Mouse (Mus musculus) liver, embryonic 16.5 days (tissue): ENCODE data around the gene Kat2b. TPM values are rescaled to one million over a fixed set of nuclear protein-coding genes. Genes with fewer than 3 reads are reported as not detected.
"Not testable (repeated sequence)": the region's sequence is repeated elsewhere in the genome, so short reads cannot be mapped to it uniquely, and the experiment has no call there.

Source experiments
- ATAC-seq: fragments of 200-750 bp; cut with Nextera tagmentation; 2 replicates; pipeline ENCODE4 v1.8.0; 2017; ENCODE audit warnings: low read depth, mild to moderate bottlenecking, moderate number of reproducible peaks, moderate library complexity
- H3K27ac ChIP-seq: fragments of 300-500 bp; sonication (generic); 2 replicates; pipeline ENCODE4 v1.5.1; 2014; ENCODE audit warnings: mild to moderate bottlenecking, low read length
- H3K27me3 ChIP-seq: fragments of 300-500 bp; sonication (generic); 2 replicates; pipeline ENCODE4 v1.6.1; 2014; ENCODE audit warnings: low read depth, low read length, mixed read lengths; ENCODE audit not compliant: control insufficient read depth, insufficient read depth
- H3K36me3 ChIP-seq: fragments of 300-500 bp; sonication (generic); 2 replicates; pipeline ENCODE4 v1.6.1; 2014; ENCODE audit warnings: mild to moderate bottlenecking; ENCODE audit not compliant: control insufficient read depth, insufficient read depth
- H3K4me1 ChIP-seq: fragments of 300-500 bp; sonication (generic); 2 replicates; pipeline ENCODE4 v1.6.1; 2014; ENCODE audit warnings: low read depth, low read length, mixed read lengths; ENCODE audit not compliant: control insufficient read depth
- H3K4me2 ChIP-seq: fragments of 300-500 bp; sonication (generic); 2 replicates; pipeline ENCODE4 v1.6.1; 2014; ENCODE audit warnings: low read depth, low read length, mixed read lengths
- H3K4me3 ChIP-seq: fragments of 300-500 bp; sonication (generic); 2 replicates; pipeline ENCODE4 v1.5.1; 2014; ENCODE audit warnings: low read depth, mild to moderate bottlenecking, low read length
- H3K9ac ChIP-seq: fragments of 300-500 bp; sonication (generic); 2 replicates; pipeline ENCODE4 v1.6.1; 2014; ENCODE audit warnings: low read depth, low read length
- H3K9me3 ChIP-seq: fragments of 300-500 bp; sonication (generic); replicated peaks from 2 replicates; pipeline ENCODE4 v1.6.1; 2016; ENCODE audit warnings: low read length; ENCODE audit not compliant: control insufficient read depth
- WGBS: fragments of 180-500 bp; shearing (Covaris S2); extraction: QIAGEN DNeasy Blood & Tissue Kit; methylation state at CpG from one replicate; pipeline ENCODE4 v1.1.7; 2014; ENCODE audit not compliant: insufficient replicate concordance; 5-methylcytosine and 5-hydroxymethylcytosine counted together
- polyA plus RNA-seq: library from polyadenylated mRNA; unstranded; fragments of >200 nt; fragmentation: Nextera tagmentation; extraction: Ambion mirVana; gene quantifications from 2 replicates; pipeline ENCODE4 v1.2.1, GENCODE M21; 2015

Kat2b gene
- polyA plus RNA-seq, 1 experiment from 2014 or later, result 5.2 TPM

DNA sequence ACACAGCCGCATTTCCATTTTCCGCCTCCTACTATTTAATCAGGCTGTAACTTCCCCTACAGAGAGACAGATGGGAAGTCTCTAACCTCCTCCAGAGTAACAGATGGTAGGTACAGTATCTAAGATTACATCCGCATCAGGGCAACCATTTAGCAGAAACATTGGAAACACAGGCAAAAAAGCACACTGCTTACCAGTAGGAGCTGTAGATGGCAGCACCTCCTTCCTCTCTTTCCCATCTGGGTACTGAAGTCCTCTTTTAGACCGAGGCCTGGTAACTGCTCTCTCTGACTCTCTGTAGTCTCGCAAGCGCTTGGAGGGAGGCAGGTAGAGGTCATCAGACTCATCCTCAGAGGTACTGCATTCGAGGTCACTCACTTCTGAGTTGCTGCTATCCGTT lies 112.1 kb downstream of the Kat2b start:
- H3K9ac ChIP-seq, result no peak overlapping the region
- H3K4me3 ChIP-seq, result no peak overlapping the region
- no peak overlapping the region for H3K4me2 ChIP-seq
- H3K4me1 ChIP-seq, result no peaks in the 10 kb centered on the region
- 79% methylated on average over 8 of the region's 8 CpGs for WGBS
- H3K36me3 ChIP-seq, result peaks cover 63% of the 10 kb centered on the region
- ATAC-seq, result no peak
- H3K9me3 ChIP-seq, result no peaks in the 10 kb centered on the region
- H3K27ac ChIP-seq, result no peak overlapping the region
- no peaks in the 10 kb centered on the region for H3K27me3 ChIP-seq

DNA sequence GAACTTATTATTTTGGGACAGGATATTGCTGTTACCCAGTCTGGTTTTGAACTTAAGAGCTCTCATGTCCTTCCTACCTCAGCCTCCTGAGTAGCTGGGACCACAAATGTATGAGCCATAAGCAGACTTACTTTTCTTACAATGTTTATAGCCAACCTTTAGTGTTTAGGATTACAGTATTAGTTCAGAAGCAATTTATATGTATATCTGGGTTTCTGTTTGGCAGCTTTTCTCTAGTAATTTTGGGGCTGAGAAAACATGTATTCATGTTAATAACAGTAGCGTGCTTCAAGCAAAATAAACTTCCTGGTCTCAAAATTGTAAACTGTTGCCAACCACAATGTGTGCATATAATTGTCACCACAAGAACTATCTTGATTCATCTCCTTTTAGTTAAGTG lies 121.7 kb downstream of the Kat2b start:
- no peak overlapping the region for H3K27ac ChIP-seq

DNA sequence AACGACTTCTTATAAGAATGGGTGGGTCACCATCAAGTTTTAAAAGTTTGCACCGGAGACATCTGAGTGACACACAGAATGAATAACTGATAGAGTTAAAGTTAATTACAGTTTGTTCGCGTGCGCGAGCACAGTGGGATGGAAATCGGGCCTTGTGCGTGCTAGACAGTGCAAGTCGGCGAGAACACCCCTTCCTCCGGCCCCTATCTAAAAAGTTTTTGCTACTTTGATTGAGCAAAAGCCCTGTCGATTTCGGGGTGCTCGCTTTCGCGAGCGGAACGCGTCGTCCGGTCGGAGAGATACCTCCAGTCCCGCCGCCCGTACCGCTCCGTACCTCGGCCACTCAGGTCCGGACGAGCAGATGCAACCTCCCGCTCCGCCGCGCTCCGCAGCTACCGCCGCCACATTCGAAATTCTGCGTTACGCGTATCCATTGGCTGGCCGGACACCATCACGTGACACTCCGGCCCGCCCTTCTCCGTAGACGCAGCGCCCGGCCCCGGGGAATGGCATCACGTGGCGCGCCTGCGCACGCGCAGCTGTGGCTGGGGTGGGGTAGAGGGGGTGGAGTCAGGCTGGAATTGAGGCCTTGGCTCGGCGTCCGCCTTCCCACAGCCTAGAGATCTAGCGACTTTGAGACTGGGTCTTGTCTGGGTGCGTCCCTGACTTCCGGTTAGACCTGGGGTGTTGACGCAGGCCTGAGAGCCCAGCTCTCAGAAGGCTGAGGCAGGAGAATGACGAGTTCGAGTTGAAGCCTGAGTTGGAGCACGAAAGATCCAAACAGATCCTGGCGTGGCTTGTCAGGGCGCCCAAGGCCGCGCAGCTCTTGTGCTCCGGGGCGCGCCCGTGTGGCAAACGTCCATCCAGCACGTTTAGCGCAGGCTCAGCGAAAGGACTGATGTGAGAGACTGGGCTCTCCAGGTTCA lies 122.5 kb downstream of the Kat2b start, which contains the start of gene Sgo1:
Sgo1 (minus strand) TSS at position 457 of the 926 bp plus-strand sequence.
- H3K9me3 ChIP-seq, result no peaks in the 10 kb centered on the region
- peak; percentile 95 for ATAC-seq
- no peaks in the 10 kb centered on the region for H3K27me3 ChIP-seq
- peak within 1 kb of the TSS; percentile 90 for H3K9ac ChIP-seq
- peak within 1 kb of the TSS; percentile 94 for H3K4me2 ChIP-seq
- peak within 1 kb of the TSS; percentile 83 for H3K4me3 ChIP-seq
- peaks cover 11% of the 10 kb centered on the region for H3K4me1 ChIP-seq
- WGBS, result under 1% methylated on average over 78 of the region's 78 CpGs
- peak within 1 kb of the TSS; percentile 98 for H3K27ac ChIP-seq
- peaks cover 22% of the 10 kb centered on the region for H3K36me3 ChIP-seq

More for the DNA sequence above, 121.7 kb downstream of the Kat2b start:
- Histone ChIP-seq H3K4me2 (peak overlapping the region; percentile 68), H3K9me3 (no peaks in the 10 kb centered on the region), H3K4me3 (peak overlapping the region; percentile 83), H3K9ac (peak overlapping the region; percentile 84), H3K27me3 (no peaks in the 10 kb centered on the region), H3K4me1 (peaks cover 11% of the 10 kb centered on the region), H3K36me3 (peaks cover 30% of the 10 kb centered on the region)
- no peak for ATAC-seq
- 4% methylated on average over 1 of the region's 1 CpGs for WGBS

DNA sequence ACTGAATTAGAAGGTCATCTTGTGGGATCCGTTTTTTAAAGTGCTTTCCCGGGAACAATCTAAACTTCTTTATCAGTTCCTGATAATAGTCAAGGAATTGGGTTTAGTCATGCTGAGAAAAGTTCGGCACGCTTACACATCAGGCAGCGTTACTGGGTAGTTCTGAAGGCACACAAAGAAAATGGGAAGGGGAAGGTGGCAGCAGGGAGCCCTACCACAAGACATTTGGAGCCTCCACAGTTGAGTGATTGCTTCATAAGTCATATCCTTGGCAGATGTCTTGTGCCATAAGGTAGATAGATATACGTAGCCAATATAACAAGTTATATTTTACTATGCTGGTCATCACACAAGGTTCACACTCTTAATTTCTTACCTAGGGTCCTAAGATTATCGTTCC lies 123.3 kb downstream of the Kat2b start:
- Histone ChIP-seq H3K36me3 (peaks cover 18% of the 10 kb centered on the region), H3K4me2 (peak overlapping the region; percentile 94), H3K9me3 (no peaks in the 10 kb centered on the region), H3K27me3 (no peaks in the 10 kb centered on the region), H3K27ac (peak overlapping the region; percentile 98), H3K4me1 (peaks cover 11% of the 10 kb centered on the region), H3K4me3 (peak overlapping the region; percentile 83), H3K9ac (peak overlapping the region; percentile 90)
- 14% methylated on average over 7 of the region's 7 CpGs for WGBS
- ATAC-seq, result no peak

DNA sequence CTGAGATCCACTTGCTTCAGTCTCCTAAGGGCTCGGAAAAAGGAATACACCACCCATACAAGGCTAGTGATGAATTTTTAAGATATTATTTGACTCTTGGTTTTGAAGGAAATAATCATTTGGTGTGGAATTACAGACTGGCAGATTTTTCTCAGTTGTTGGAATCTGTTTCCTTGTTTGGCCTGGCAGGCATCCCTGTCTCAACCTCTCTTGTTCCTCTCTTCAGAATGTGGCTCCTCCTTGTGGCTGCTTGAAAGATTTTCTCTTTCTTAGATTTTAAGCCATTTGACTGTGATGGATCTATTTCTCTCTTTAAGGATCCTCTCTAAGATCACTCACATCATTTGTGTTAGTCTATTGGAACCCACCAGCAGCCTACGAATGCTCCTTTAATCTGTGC lies 127.4 kb downstream of the Kat2b start:
- WGBS, result 58% methylated on average over 2 of the region's 2 CpGs
- H3K27me3 ChIP-seq, result no peaks in the 10 kb centered on the region
- ATAC-seq, result no peak
- H3K4me2 ChIP-seq, result no peak overlapping the region
- no peak overlapping the region for H3K9ac ChIP-seq
- no peak overlapping the region for H3K4me3 ChIP-seq
- no peaks in the 10 kb centered on the region for H3K9me3 ChIP-seq
- peaks cover 4% of the 10 kb centered on the region; the same call in 1 of the 2 replicates for H3K4me1 ChIP-seq
- no peak overlapping the region for H3K27ac ChIP-seq
- H3K36me3 ChIP-seq, result no peaks in the 10 kb centered on the region

DNA sequence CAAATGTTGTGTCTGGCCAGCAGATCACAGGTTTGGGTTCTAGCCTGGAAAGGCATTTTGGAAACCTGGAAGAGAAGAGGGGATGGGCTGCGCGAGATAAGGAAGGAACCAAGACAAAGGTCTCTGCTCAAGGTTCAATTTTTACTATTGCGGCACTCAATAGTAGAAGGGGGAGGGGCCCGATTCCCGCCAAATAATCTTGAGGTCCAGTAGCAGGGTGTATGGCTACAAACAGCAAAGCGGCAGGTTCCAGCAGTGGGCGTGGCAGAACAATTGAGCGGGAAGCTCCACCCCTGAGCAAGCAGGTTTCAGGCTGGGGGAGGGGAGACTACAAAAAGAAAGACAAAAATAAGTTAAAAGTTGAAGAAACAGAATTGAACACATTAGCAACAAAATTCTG lies 130.9 kb downstream of the Kat2b start:
- 73% methylated on average over 8 of the region's 8 CpGs for WGBS
- ATAC-seq, result not testable (repeated sequence)

DNA sequence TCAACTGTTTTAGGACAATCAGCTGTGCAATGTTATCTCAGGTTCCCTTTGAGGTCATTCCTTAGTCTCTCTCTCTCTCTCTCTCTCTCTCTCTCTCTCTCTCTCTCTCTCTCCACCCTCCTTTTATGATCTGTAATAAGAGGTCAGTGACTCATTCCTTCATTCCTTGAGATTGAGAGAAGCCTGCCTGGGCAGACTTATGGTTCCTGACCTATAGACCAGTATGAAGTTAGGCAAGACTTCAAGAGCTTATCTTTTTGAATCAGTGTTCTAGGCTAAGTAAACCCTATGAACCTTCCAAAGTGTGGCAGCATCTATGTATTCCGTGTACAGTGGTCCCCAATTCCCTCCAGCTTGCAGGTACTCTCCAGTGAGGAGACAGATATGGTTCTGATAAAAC lies 147.8 kb downstream of the Kat2b start:
- Histone ChIP-seq H3K9ac (no peak overlapping the region), H3K36me3 (no peaks in the 10 kb centered on the region), H3K4me2 (no peak overlapping the region), H3K9me3 (no peaks in the 10 kb centered on the region), H3K27ac (no peak overlapping the region), H3K27me3 (no peaks in the 10 kb centered on the region), H3K4me1 (no peaks in the 10 kb centered on the region), H3K4me3 (no peak overlapping the region)
- no peak for ATAC-seq
- WGBS, result 37% methylated on average over 1 of the region's 1 CpGs

More for the DNA sequence above, 130.9 kb downstream of the Kat2b start:
- not testable (repeated sequence) for H3K9me3 ChIP-seq, H3K27ac ChIP-seq, H3K36me3 ChIP-seq, H3K4me1 ChIP-seq, H3K4me2 ChIP-seq, H3K9ac ChIP-seq, H3K27me3 ChIP-seq, H3K4me3 ChIP-seq

DNA sequence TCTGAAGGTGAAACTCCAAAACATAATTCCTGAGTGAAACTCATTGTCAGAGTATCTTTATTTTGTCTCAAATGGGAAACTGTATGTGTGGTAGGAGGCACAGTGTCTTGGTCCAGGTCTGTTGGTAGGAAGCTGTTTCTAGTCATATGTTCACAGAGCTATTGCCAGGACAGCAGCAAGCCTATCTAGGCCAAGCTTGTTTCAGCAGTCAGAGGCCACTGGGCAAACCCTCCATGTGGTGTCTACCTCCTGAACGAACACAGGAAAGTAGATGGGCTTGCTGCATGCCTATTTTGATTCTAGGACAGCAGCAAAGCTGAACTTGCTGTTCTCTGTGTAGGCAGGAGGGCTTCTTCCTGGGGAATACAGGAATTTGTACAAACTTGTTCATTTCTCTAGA lies 148.5 kb downstream of the Kat2b start:
- H3K9ac ChIP-seq, H3K4me1 ChIP-seq, H3K4me3 ChIP-seq, ATAC-seq, H3K36me3 ChIP-seq, H3K9me3 ChIP-seq, H3K27ac ChIP-seq, H3K4me2 ChIP-seq, H3K27me3 ChIP-seq: not testable (repeated sequence)
- WGBS, result 24% methylated on average over 1 of the region's 1 CpGs

DNA sequence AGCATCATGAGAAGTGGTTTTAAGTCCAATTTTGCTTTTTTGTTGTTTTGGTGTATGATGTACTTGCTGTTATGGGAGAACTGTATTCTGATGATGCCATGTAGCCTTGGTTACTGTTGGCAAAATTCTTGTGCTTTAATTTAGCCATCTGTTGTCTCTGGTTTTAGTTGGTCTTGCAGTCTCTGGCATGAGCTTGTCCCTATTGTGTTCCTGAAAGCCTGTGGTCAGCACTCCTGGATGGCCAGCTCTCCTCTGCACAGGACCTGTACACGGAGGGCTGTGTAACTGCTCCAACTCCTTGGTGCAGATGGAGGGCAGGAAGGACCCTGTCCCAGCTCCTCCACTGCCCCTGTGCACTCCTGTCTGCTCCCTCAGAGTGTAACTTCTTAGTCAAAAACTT lies 151.8 kb downstream of the Kat2b start:
- Histone ChIP-seq H3K4me1 (no peaks in the 10 kb centered on the region), H3K4me2 (no peak overlapping the region), H3K27me3 (no peaks in the 10 kb centered on the region), H3K36me3 (no peaks in the 10 kb centered on the region), H3K9ac (no peak overlapping the region), H3K9me3 (no peaks in the 10 kb centered on the region), H3K27ac (no peak overlapping the region), H3K4me3 (no peak overlapping the region)
- no peak for ATAC-seq
- 62% methylated on average over 1 of the region's 1 CpGs for WGBS
